In the genomic region with DNA sequence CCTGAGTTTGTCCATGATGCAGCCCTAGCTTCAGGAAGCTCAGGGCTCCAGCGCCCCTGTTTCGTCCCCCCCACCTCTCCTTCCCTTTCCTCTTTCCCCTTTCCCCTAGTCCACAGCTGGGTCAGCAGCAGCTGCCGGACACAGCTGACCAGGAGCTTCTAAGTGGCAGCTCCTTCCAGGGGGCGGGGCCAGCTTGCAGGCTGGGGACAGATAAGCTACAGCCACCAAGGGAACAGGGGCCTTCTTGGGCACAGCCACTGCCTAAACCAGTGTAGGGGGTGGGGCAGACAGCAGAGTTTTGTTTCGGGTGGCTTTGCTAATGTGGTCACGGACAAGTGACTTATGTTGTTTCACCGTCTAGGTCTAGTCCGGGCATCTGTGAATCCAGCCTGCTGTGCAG, we compare ENCODE assay signal across 8 mouse cellular contexts. TPM values are rescaled to one million over a fixed set of nuclear protein-coding genes. Genes with fewer than 3 reads are reported as not detected.
DNase-seq lines count a peak whose midpoint lies in the region; ATAC-seq lines count a peak whose summit lies in the region.

A gene (minus strand): TSS at position 90 of the 400 bp plus-strand sequence.

- H3K27me3 ChIP-seq in embryonic facial prominence, embryonic 10.5 days (replicated peaks; ENCODE audit: low read depth, poor library complexity, severe bottlenecking) = peaks cover 57% of the 10 kb centered on the region
- H3K27me3 ChIP-seq in heart, embryonic 12.5 days (replicated peaks) = peaks cover 26% of the 10 kb centered on the region
- H3K27me3 ChIP-seq in stomach, embryonic 16.5 days (ENCODE audit: control insufficient read depth, insufficient read depth, low read length) = peaks cover 20% of the 10 kb centered on the region

- 0 out of 2 replicates have a peak, but pooled peaks cover 6% of the 10 kb centered on the region for H3K36me3 ChIP-seq in embryonic facial prominence, embryonic 10.5 days (replicated peaks)
- H3K36me3 ChIP-seq in heart, embryonic 12.5 days = peaks cover 10% of the 10 kb centered on the region
- no peaks in the 10 kb centered on the region for H3K36me3 ChIP-seq in stomach, embryonic 16.5 days (ENCODE audit: control insufficient read depth, insufficient read depth, low read length)

- H3K4me3 ChIP-seq in embryonic facial prominence, embryonic 10.5 days = peak within 1 kb of the TSS; percentile 60
- peak within 1 kb of the TSS; percentile 55 for H3K4me3 ChIP-seq in heart, embryonic 12.5 days
- H3K4me3 ChIP-seq in stomach, embryonic 16.5 days (replicated peaks; ENCODE audit: low read length) = peak within 1 kb of the TSS; percentile 45

- peak within 1 kb of the TSS; percentile 92 for H3K4me2 ChIP-seq in heart, embryonic 12.5 days
- H3K4me2 ChIP-seq in stomach, embryonic 16.5 days (ENCODE audit: low read depth, low read length) = peak within 1 kb of the TSS; percentile 69

- H3K9ac ChIP-seq in heart, embryonic 12.5 days = peak within 1 kb of the TSS; percentile 49
- H3K9ac ChIP-seq in stomach, embryonic 16.5 days (ENCODE audit: low read length) = peak within 1 kb of the TSS; percentile 64

- peaks cover 36% of the 10 kb centered on the region for H3K4me1 ChIP-seq in embryonic facial prominence, embryonic 10.5 days
- peaks cover 38% of the 10 kb centered on the region for H3K4me1 ChIP-seq in heart, embryonic 12.5 days (replicated peaks)
- H3K4me1 ChIP-seq in stomach, embryonic 16.5 days (ENCODE audit: control insufficient read depth, insufficient read depth, low read length) = peaks cover 28% of the 10 kb centered on the region

- peak; percentile 55 for DNase-seq in cerebellum, adult 9-11 months
- DNase-seq in cerebellum, adult 9-10 months = no peak
- peak; percentile 53 for DNase-seq in embryonic facial prominence, embryonic 10.5 days (ENCODE audit: low spot score)
- peak; percentile 66 to 82 for DNase-seq in kidney, postnatal 25 days

- 18% methylated on average over 8 of the region's 8 CpGs for WGBS in embryonic facial prominence, embryonic 10.5 days
- WGBS in heart, embryonic 12.5 days = 5% methylated on average over 8 of the region's 8 CpGs
- WGBS in stomach, embryonic 16.5 days = 19% methylated on average over 8 of the region's 8 CpGs

- no peaks in the 10 kb centered on the region for H3K9me3 ChIP-seq in embryonic facial prominence, embryonic 10.5 days
- no peaks in the 10 kb centered on the region for H3K9me3 ChIP-seq in heart, embryonic 12.5 days (replicated peaks)
- H3K9me3 ChIP-seq in stomach, embryonic 16.5 days (replicated peaks; ENCODE audit: control insufficient read depth, low read length) = no peaks in the 10 kb centered on the region

- peak; percentile 89 for ATAC-seq in heart, embryonic 12.5 days (ENCODE audit: insufficient number of reproducible peaks, low FRiP score)
- ATAC-seq in megakaryocyte progenitor cell, adult 5-6 weeks (replicated peaks; ENCODE audit: poor library complexity) = peak; percentile 41
- peak; percentile 57; the same call in 1 of the 2 replicates for ATAC-seq in stomach, embryonic 16.5 days (ENCODE audit: insufficient read depth, low FRiP score)
- no peak for ATAC-seq in inflammation-experienced regulatory T-cells, adult 6 months

- H3K27ac ChIP-seq in embryonic facial prominence, embryonic 10.5 days (replicated peaks) = peak within 1 kb of the TSS; percentile 51
- H3K27ac ChIP-seq in heart, embryonic 12.5 days (ENCODE audit: poor library complexity, severe bottlenecking) = peak within 1 kb of the TSS; percentile 61
- H3K27ac ChIP-seq in stomach, embryonic 16.5 days (ENCODE audit: low read length) = no peak within 1 kb of the TSS

RNA-seq across cellular contexts. Expression of the gene that starts here (rescaled TPM):
- polyA plus RNA-seq in embryonic facial prominence, embryonic 10.5 days (2016; fragmentation: Nextera tagmentation; extraction: Ambion mirVana) = 7.9 and 8.6 TPM in 2 replicates
- polyA plus RNA-seq in heart, embryonic 12.5 days (2016; fragmentation: Nextera tagmentation; extraction: Ambion mirVana) = 10.9 and 12.0 TPM in 2 replicates
- 3.0 and 6.0 TPM in 2 replicates for total RNA-seq in megakaryocyte progenitor cell, adult 5-6 weeks (2015)
- total RNA-seq in megakaryocyte progenitor cell, adult 5-6 weeks (2017) = 3.8 and 5.0 TPM in 2 replicates
- 10.4 and 11.8 TPM in 2 replicates for polyA plus RNA-seq in stomach, embryonic 16.5 days (2015; fragmentation: Nextera tagmentation; extraction: Ambion mirVana)
- polyA plus RNA-seq in inflammation-experienced regulatory T-cells, adult 6 months (2017; shearing (Covaris generic)) = under 1 TPM in 2 of 3 experiments, not detected in 1; 0.31 to 0.38 TPM
